Mouse (Mus musculus) MEL-GATA-1-ER (cell line): ENCODE results near the gene Selp.

ENCODE experiments used
- DNase-seq: peaks from one replicate; pipeline ENCODE4 v3.0.0-alpha.2; 2012; ENCODE audit warnings: low read depth; ENCODE audit errors: extremely low read depth

Gene Selp

GRCm38 (mm10) chr1:164176856-164177255, 61.8 kb downstream of the Selp start:
- peak; percentile 86 for DNase-seq

DNA sequence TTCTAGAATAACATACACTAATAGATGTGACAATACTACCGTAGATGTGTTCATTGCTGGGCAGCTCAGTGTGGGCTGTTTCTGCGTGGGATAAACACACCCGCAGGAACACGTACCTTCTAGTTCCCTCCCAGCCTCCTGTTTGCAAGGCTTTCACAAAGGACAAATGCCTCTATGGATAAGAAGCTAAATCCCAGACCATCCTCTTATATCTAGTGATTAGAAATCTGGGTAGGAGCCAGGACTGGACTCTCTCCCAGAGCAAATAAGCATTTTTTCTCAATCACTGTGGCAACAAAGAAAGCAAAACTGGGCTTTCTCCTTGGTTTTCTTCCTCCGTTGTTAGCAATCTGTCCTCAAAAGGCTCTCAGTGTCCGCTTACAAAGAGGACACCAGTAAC, 63.4 kb downstream of the Selp start:
- no peak for DNase-seq

DNA sequence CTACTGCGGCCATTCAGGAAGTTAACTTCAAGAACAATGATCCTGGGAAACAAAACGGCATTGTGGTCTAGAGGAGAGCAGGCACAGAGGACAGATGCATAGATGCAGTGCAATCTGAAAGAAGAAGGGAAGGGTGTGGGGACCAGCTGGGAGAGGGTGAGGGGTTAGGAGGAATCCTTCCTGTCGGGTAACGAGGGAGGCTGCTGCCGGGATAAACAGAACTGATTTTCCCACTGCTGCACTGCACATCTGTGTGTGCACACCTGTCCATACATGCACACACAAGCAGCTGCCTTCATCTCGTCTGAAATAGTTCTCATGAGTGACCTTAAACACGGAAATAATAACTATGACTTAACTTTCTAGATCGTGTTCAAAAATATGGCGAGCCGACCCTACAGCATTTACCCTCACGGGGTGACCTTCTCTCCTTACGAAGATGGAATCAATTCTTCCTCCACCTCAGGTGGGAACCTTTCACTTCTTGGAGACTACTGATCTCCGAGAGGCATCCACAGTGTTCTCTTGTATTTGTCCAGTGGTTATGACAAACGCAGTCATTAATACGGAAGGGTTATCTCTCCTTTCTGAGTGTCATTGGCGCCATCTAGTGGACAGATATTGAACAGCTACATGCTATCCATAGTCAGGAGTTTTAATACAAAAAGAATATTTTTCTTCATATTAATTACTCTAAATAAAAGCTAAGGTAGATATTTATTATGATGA, 69.2 kb downstream of the Selp start:
- DNase-seq: peak; percentile 66

- no peak for DNase-seq
These were observed 69.8 kb downstream of the Selp start for GRCm38 (mm10) chr1:164184871-164185223.

- DNase-seq: no peak
These were observed 70.3 kb downstream of the Selp start for GRCm38 (mm10) chr1:164185316-164185715.

DNA sequence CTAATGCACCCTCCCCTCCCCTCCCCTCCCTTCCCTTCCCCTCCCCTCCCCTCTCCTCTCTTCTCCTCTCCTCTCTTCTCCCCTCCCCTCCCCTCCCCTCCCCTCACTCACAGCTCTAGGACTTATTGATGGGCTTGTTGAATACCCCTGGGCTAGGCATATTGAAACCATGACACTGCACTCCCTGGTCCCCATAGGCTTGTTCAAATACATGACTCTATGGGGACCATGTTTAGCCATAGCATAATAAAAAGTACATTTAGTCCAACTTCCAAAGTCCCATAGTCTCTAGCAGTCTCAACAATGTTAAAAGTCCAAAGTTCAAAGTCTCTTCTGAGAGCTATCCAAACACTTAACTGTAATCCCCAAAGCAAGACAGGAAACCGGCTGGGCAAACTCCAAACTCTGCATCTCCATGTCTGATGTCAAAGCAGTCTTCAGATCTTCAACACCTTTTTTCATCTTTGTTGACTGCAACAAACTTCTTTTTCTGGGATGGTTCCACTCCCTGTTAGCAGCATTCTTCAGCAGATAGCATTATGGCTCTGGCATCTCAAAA, 72.0 kb downstream of the Selp start:
- no peak for DNase-seq

DNA sequence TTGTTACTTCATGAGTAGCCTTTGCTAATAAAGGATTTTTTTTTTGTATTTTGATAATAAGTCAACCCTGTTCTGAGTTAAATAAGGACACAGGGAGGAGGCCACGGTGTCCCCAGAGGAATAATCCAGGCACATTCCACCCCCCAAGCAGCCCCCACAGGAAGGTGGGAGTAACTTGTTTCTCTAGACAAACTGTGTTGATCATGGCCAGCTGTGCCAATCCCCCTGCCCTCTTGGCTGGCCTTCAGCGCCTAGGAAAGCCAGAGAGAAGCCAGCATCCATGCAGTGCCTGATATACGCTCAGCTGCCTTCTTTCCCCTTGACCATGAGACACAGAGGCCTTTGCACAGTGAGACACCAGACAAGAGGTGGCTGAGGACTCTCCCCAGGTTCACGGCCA, 84.5 kb downstream of the Selp start:
- no peak for DNase-seq
